Mouse (Mus musculus): ENCODE data around the gene M6pr. TPM values are rescaled to one million over a fixed set of nuclear protein-coding genes. Genes with fewer than 3 reads are reported as not detected.

Gene M6pr
- total and polyA plus RNA-seq, 2 experiments: 46.4 to 104 TPM

- under 1% methylated on average over 50 of the region's 51 CpGs for WGBS
- Histone ChIP-seq H3K79me2 (ENCODE audit: control insufficient read depth, insufficient read depth, low read length) (no peaks in the 10 kb centered on the region), H3K27me3 (ENCODE audit: control insufficient read depth, insufficient read depth, low read length) (peaks cover 3% of the 10 kb centered on the region; the same call in 1 of the 2 replicates), H3K27ac (replicated peaks; ENCODE audit: insufficient read depth, low read depth, low read length) (no peak overlapping the region), H3K4me3 (ENCODE audit: insufficient read depth, low read depth, low read length) (peak overlapping the region; percentile 60), H3K9ac (ENCODE audit: low read depth, low read length) (peak overlapping the region; percentile 31), H3K36me3 (ENCODE audit: control insufficient read depth, insufficient read depth, low read length) (no peaks in the 10 kb centered on the region), H3K4me1 (ENCODE audit: control insufficient read depth, insufficient read depth, low read length) (peaks cover 5% of the 10 kb centered on the region; the same call in 1 of the 2 replicates)
- TF ChIP-seq POLR2A (IDR thresholded peaks at IDR 0.05; ENCODE audit: extremely low read depth, insufficient read depth, low read length): no peak
- TF ChIP-seq CTCF (IDR thresholded peaks at IDR 0.05; ENCODE audit: low read depth, low read length): no peak
- peak; percentile 50 for DNase-seq (ENCODE audit: extremely low read depth, low read depth, low spot score)
These were observed 30.6 kb downstream of the M6pr start for GRCm38 (mm10) chr6:122339047-122339647.

- Histone ChIP-seq H3K36me3 (ENCODE audit: control insufficient read depth, insufficient read depth, low read length) (no peaks in the 10 kb centered on the region), H3K4me3 (ENCODE audit: insufficient read depth, low read depth, low read length) (peak overlapping the region; percentile 60), H3K79me2 (ENCODE audit: control insufficient read depth, insufficient read depth, low read length) (no peaks in the 10 kb centered on the region), H3K27me3 (ENCODE audit: control insufficient read depth, insufficient read depth, low read length) (peaks cover 3% of the 10 kb centered on the region; the same call in 1 of the 2 replicates), H3K9ac (ENCODE audit: low read depth, low read length) (peak overlapping the region; percentile 67), H3K27ac (replicated peaks; ENCODE audit: insufficient read depth, low read depth, low read length) (no peak overlapping the region), H3K4me1 (ENCODE audit: control insufficient read depth, insufficient read depth, low read length) (peaks cover 5% of the 10 kb centered on the region; the same call in 1 of the 2 replicates)
- DNase-seq (ENCODE audit: extremely low read depth, low read depth, low spot score): peak; percentile 24
- TF ChIP-seq POLR2A (IDR thresholded peaks at IDR 0.05; ENCODE audit: extremely low read depth, insufficient read depth, low read length): no peak
- TF ChIP-seq CTCF (IDR thresholded peaks at IDR 0.05; ENCODE audit: low read depth, low read length): no peak
- 1% methylated on average over 52 of the region's 71 CpGs for WGBS
These were observed 31.3 kb downstream of the M6pr start for GRCm38 (mm10) chr6:122339648-122340341.

GRCm38 (mm10) chr6:122340349-122341000 lies 32.0 kb downstream of the M6pr start, which contains the start of gene Phc1:
TSS of gene Phc1 (minus strand) at chr6:122340561.
- 11% methylated on average over 17 of the region's 17 CpGs for WGBS
- TF ChIP-seq CTCF (IDR thresholded peaks at IDR 0.05; ENCODE audit: low read depth, low read length) (no peak), POLR2A (IDR thresholded peaks at IDR 0.05; ENCODE audit: extremely low read depth, insufficient read depth, low read length) (no peak)
- Histone ChIP-seq H3K9ac (ENCODE audit: low read depth, low read length) (peak within 1 kb of the TSS; percentile 67), H3K4me3 (ENCODE audit: insufficient read depth, low read depth, low read length) (peak within 1 kb of the TSS; percentile 60), H3K27ac (replicated peaks; ENCODE audit: insufficient read depth, low read depth, low read length) (no peak within 1 kb of the TSS), H3K36me3 (ENCODE audit: control insufficient read depth, insufficient read depth, low read length) (no peaks in the 10 kb centered on the region), H3K27me3 (ENCODE audit: control insufficient read depth, insufficient read depth, low read length) (peaks cover 3% of the 10 kb centered on the region; the same call in 1 of the 2 replicates), H3K79me2 (ENCODE audit: control insufficient read depth, insufficient read depth, low read length) (no peaks in the 10 kb centered on the region), H3K4me1 (ENCODE audit: control insufficient read depth, insufficient read depth, low read length) (peaks cover 5% of the 10 kb centered on the region; the same call in 1 of the 2 replicates)
- DNase-seq (ENCODE audit: extremely low read depth, low read depth, low spot score): no peak

GRCm38 (mm10) chr6:122341038-122341810 lies 32.7 kb downstream of the M6pr start:
- Histone ChIP-seq H3K4me3 (ENCODE audit: insufficient read depth, low read depth, low read length) (no peak overlapping the region), H3K4me1 (ENCODE audit: control insufficient read depth, insufficient read depth, low read length) (peaks cover 5% of the 10 kb centered on the region; the same call in 1 of the 2 replicates), H3K79me2 (ENCODE audit: control insufficient read depth, insufficient read depth, low read length) (no peaks in the 10 kb centered on the region), H3K27ac (replicated peaks; ENCODE audit: insufficient read depth, low read depth, low read length) (no peak overlapping the region), H3K36me3 (ENCODE audit: control insufficient read depth, insufficient read depth, low read length) (no peaks in the 10 kb centered on the region), H3K9ac (ENCODE audit: low read depth, low read length) (no peak overlapping the region), H3K27me3 (ENCODE audit: control insufficient read depth, insufficient read depth, low read length) (peaks cover 3% of the 10 kb centered on the region; the same call in 1 of the 2 replicates)
- WGBS: 64% methylated on average over 7 of the region's 7 CpGs
- TF ChIP-seq CTCF (IDR thresholded peaks at IDR 0.05; ENCODE audit: low read depth, low read length): no peak
- no peak for TF ChIP-seq POLR2A (IDR thresholded peaks at IDR 0.05; ENCODE audit: extremely low read depth, insufficient read depth, low read length)
- DNase-seq (ENCODE audit: extremely low read depth, low read depth, low spot score): no peak

DNA sequence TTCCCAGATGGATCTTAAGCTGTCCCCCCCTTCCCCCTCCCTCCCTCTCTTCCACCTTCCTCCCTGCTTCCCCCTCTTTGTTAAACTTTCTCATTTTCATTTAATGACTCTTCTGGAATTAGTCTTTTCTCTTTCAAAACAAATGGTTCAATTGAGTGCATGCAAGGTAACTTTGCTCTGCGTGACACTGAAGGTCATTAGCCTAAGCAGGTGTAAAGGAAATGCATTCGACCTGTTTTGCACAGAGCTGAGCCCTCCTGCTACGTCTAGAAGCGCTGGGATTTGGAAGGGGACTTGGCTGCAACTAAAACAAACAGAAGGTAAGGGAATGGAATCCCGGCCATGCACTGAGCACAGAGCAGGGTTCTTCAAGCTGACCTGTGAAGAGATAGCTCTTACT lies 33.6 kb downstream of the M6pr start:
- H3K4me1 ChIP-seq (ENCODE audit: control insufficient read depth, insufficient read depth, low read length): peaks cover 5% of the 10 kb centered on the region; the same call in 1 of the 2 replicates
- WGBS: 40% methylated on average over 5 of the region's 5 CpGs
- H3K79me2 ChIP-seq (ENCODE audit: control insufficient read depth, insufficient read depth, low read length): no peaks in the 10 kb centered on the region
- H3K4me3 ChIP-seq (ENCODE audit: insufficient read depth, low read depth, low read length): no peak overlapping the region
- H3K36me3 ChIP-seq (ENCODE audit: control insufficient read depth, insufficient read depth, low read length): no peaks in the 10 kb centered on the region
- H3K9ac ChIP-seq (ENCODE audit: low read depth, low read length): no peak overlapping the region
- H3K27ac ChIP-seq (replicated peaks; ENCODE audit: insufficient read depth, low read depth, low read length): no peak overlapping the region
- no peak for DNase-seq (ENCODE audit: extremely low read depth, low read depth, low spot score)
- H3K27me3 ChIP-seq (ENCODE audit: control insufficient read depth, insufficient read depth, low read length): peaks cover 3% of the 10 kb centered on the region; the same call in 1 of the 2 replicates
- TF ChIP-seq CTCF (IDR thresholded peaks at IDR 0.05; ENCODE audit: low read depth, low read length): no peak
- no peak for TF ChIP-seq POLR2A (IDR thresholded peaks at IDR 0.05; ENCODE audit: extremely low read depth, insufficient read depth, low read length)

Data from liver, adult 2 months (tissue).